Mouse (Mus musculus) heart, embryonic 12.5 days (tissue): Measurements from ENCODE around the gene Dnmt3l. TPM values are rescaled to one million over a fixed set of nuclear protein-coding genes. Genes with fewer than 3 reads are reported as not detected.

ENCODE experiments used
- ATAC-seq: fragments of 200-750 bp; cut with Nextera tagmentation; 2 replicates; pipeline ENCODE4 v1.8.0; 2017; ENCODE audit warnings: moderate TSS enrichment, moderate library complexity; ENCODE audit not compliant: insufficient number of reproducible peaks, low FRiP score
- H3K27ac ChIP-seq: fragments of 300-500 bp; sonication (generic); 2 replicates; pipeline ENCODE4 v1.5.1; 2016; ENCODE audit warnings: mild to moderate bottlenecking, moderate library complexity; ENCODE audit not compliant: poor library complexity, severe bottlenecking
- H3K27me3 ChIP-seq: fragments of 300-500 bp; sonication (generic); replicated peaks from 2 replicates; pipeline ENCODE4 v1.6.1; 2016; ENCODE audit warnings: mild to moderate bottlenecking, moderate library complexity
- H3K36me3 ChIP-seq: fragments of 300-500 bp; sonication (generic); 2 replicates; pipeline ENCODE4 v1.6.1; 2016; ENCODE audit warnings: mild to moderate bottlenecking, moderate library complexity
- H3K4me1 ChIP-seq: fragments of 300-500 bp; sonication (generic); replicated peaks from 2 replicates; pipeline ENCODE4 v1.6.1; 2016; ENCODE audit warnings: mild to moderate bottlenecking
- H3K4me2 ChIP-seq: fragments of 300-500 bp; sonication (generic); 2 replicates; pipeline ENCODE4 v1.6.1; 2016; ENCODE audit warnings: mild to moderate bottlenecking, moderate library complexity
- H3K4me3 ChIP-seq: fragments of 300-500 bp; sonication (generic); 2 replicates; pipeline ENCODE4 v1.5.1; 2016; ENCODE audit warnings: mild to moderate bottlenecking
- H3K9ac ChIP-seq: fragments of 300-500 bp; sonication (generic); 2 replicates; pipeline ENCODE4 v1.6.1; 2016; ENCODE audit warnings: mild to moderate bottlenecking, moderate library complexity
- H3K9me3 ChIP-seq: fragments of 300-500 bp; sonication (generic); replicated peaks from 2 replicates; pipeline ENCODE4 v1.6.1; 2016; ENCODE audit warnings: mild to moderate bottlenecking, moderate library complexity
- WGBS: fragments of 180-500 bp; shearing (Covaris S2); methylation state at CpG from one replicate; pipeline ENCODE4 v1.1.7; 2016; 5-methylcytosine and 5-hydroxymethylcytosine counted together
- polyA plus RNA-seq: library from polyadenylated mRNA; unstranded; fragments of >200 nt; fragmentation: Nextera tagmentation; extraction: Ambion mirVana; gene quantifications from 2 replicates; pipeline ENCODE4 v1.2.1, GENCODE M21; 2016

Dnmt3l gene
- polyA plus RNA-seq, 1 experiment from 2014 or later = not detected

- WGBS = 85% methylated on average over 8 of the region's 8 CpGs
- Histone ChIP-seq H3K9ac (no peak overlapping the region), H3K4me2 (no peak overlapping the region), H3K36me3 (no peaks in the 10 kb centered on the region), H3K9me3 (no peaks in the 10 kb centered on the region), H3K4me1 (no peaks in the 10 kb centered on the region), H3K4me3 (no peak overlapping the region), H3K27me3 (no peaks in the 10 kb centered on the region), H3K27ac (no peak overlapping the region)
- no peak for ATAC-seq
These were observed 15.3 kb downstream of the Dnmt3l start for GRCm38 (mm10) chr10:78057056-78057455.

- H3K36me3 ChIP-seq = no peaks in the 10 kb centered on the region
- no peak overlapping the region for H3K27ac ChIP-seq
- H3K9me3 ChIP-seq = no peaks in the 10 kb centered on the region
- peaks cover 11% of the 10 kb centered on the region for H3K27me3 ChIP-seq
- H3K4me2 ChIP-seq = no peak overlapping the region
- no peak for ATAC-seq
- H3K4me1 ChIP-seq = no peaks in the 10 kb centered on the region
- no peak overlapping the region for H3K9ac ChIP-seq
- 78% methylated on average over 9 of the region's 9 CpGs for WGBS
- no peak overlapping the region for H3K4me3 ChIP-seq
These were observed 21.4 kb downstream of the Dnmt3l start for GRCm38 (mm10) chr10:78063122-78063521.

- Histone ChIP-seq H3K36me3 (no peaks in the 10 kb centered on the region), H3K4me1 (peaks cover 5% of the 10 kb centered on the region; the same call in 1 of the 2 replicates), H3K9me3 (no peaks in the 10 kb centered on the region), H3K27me3 (peaks cover 33% of the 10 kb centered on the region), H3K27ac (no peak overlapping the region), H3K4me2 (no peak overlapping the region), H3K4me3 (no peak overlapping the region), H3K9ac (no peak overlapping the region)
- no peak for ATAC-seq
- 37% methylated on average over 4 of the region's 4 CpGs for WGBS
These were observed 25.5 kb downstream of the Dnmt3l start for GRCm38 (mm10) chr10:78067226-78067625.

GRCm38 (mm10) chr10:78068541-78068940 is 26.8 kb downstream of the Dnmt3l start:
- Histone ChIP-seq H3K27ac (no peak overlapping the region), H3K9me3 (no peaks in the 10 kb centered on the region), H3K36me3 (no peaks in the 10 kb centered on the region), H3K4me2 (peak overlapping the region; percentile 99), H3K4me3 (peak overlapping the region; percentile 72), H3K27me3 (peaks cover 41% of the 10 kb centered on the region), H3K4me1 (peaks cover 5% of the 10 kb centered on the region; the same call in 1 of the 2 replicates), H3K9ac (peak overlapping the region; percentile 80)
- ATAC-seq = no peak
- 17% methylated on average over 11 of the region's 11 CpGs for WGBS

- under 1% methylated on average over 66 of the region's 66 CpGs for WGBS
- H3K4me3 ChIP-seq = peak within 1 kb of the TSS; percentile 72
- H3K9me3 ChIP-seq = no peaks in the 10 kb centered on the region
- peak within 1 kb of the TSS; percentile 99 for H3K4me2 ChIP-seq
- H3K27ac ChIP-seq = no peak within 1 kb of the TSS
- ATAC-seq = peak; percentile 87
- H3K27me3 ChIP-seq = peaks cover 41% of the 10 kb centered on the region
- peak within 1 kb of the TSS; percentile 80 for H3K9ac ChIP-seq
- no peaks in the 10 kb centered on the region for H3K36me3 ChIP-seq
- peaks cover 5% of the 10 kb centered on the region; the same call in 1 of the 2 replicates for H3K4me1 ChIP-seq
These were observed 27.6 kb downstream of the Dnmt3l start, which contains the start of gene Icosl for GRCm38 (mm10) chr10:78069101-78070011. Gene Icosl, plus strand, starts transcription at chr10:78069302.

- H3K27me3 ChIP-seq = peaks cover 25% of the 10 kb centered on the region
- H3K4me2 ChIP-seq = no peak overlapping the region
- ATAC-seq = no peak
- H3K36me3 ChIP-seq = no peaks in the 10 kb centered on the region
- H3K9ac ChIP-seq = no peak overlapping the region
- peaks cover 5% of the 10 kb centered on the region; the same call in 1 of the 2 replicates for H3K4me1 ChIP-seq
- H3K9me3 ChIP-seq = no peaks in the 10 kb centered on the region
- 61% methylated on average over 4 of the region's 4 CpGs for WGBS
- H3K27ac ChIP-seq = no peak overlapping the region
- H3K4me3 ChIP-seq = no peak overlapping the region
These were observed 32.4 kb downstream of the Dnmt3l start for GRCm38 (mm10) chr10:78074151-78074550.

GRCm38 (mm10) chr10:78074977-78075376 is 33.2 kb downstream of the Dnmt3l start:
- H3K9ac ChIP-seq = no peak overlapping the region
- no peaks in the 10 kb centered on the region for H3K36me3 ChIP-seq
- H3K27me3 ChIP-seq = peaks cover 23% of the 10 kb centered on the region
- no peak overlapping the region for H3K27ac ChIP-seq
- no peak for ATAC-seq
- 80% methylated on average over 11 of the region's 11 CpGs for WGBS
- H3K4me1 ChIP-seq = peaks cover 1% of the 10 kb centered on the region; the same call in 1 of the 2 replicates
- no peaks in the 10 kb centered on the region for H3K9me3 ChIP-seq
- H3K4me2 ChIP-seq = no peak overlapping the region
- no peak overlapping the region for H3K4me3 ChIP-seq

GRCm38 (mm10) chr10:78077862-78078261 is 36.1 kb downstream of the Dnmt3l start:
- H3K36me3 ChIP-seq = no peaks in the 10 kb centered on the region
- H3K27ac ChIP-seq = no peak overlapping the region
- H3K4me1 ChIP-seq = no peaks in the 10 kb centered on the region
- H3K27me3 ChIP-seq = peaks cover 4% of the 10 kb centered on the region
- no peaks in the 10 kb centered on the region for H3K9me3 ChIP-seq
- H3K9ac ChIP-seq = no peak overlapping the region
- H3K4me3 ChIP-seq = no peak overlapping the region
- 69% methylated on average over 9 of the region's 9 CpGs for WGBS
- no peak overlapping the region for H3K4me2 ChIP-seq
- ATAC-seq = no peak

- ATAC-seq = no peak
- no peak overlapping the region for H3K4me3 ChIP-seq
- H3K9me3 ChIP-seq = no peaks in the 10 kb centered on the region
- H3K4me2 ChIP-seq = no peak overlapping the region
- no peaks in the 10 kb centered on the region for H3K36me3 ChIP-seq
- WGBS = 68% methylated on average over 5 of the region's 5 CpGs
- no peak overlapping the region for H3K27ac ChIP-seq
- no peak overlapping the region for H3K9ac ChIP-seq
- H3K27me3 ChIP-seq = no peaks in the 10 kb centered on the region
- H3K4me1 ChIP-seq = no peaks in the 10 kb centered on the region
These were observed 36.5 kb downstream of the Dnmt3l start for GRCm38 (mm10) chr10:78078276-78078675.

- Histone ChIP-seq H3K27me3 (peaks cover 3% of the 10 kb centered on the region; the same call in 1 of the 2 replicates), H3K9me3 (no peaks in the 10 kb centered on the region), H3K27ac (no peak overlapping the region), H3K4me2 (no peak overlapping the region), H3K36me3 (no peaks in the 10 kb centered on the region), H3K4me3 (no peak overlapping the region), H3K9ac (no peak overlapping the region), H3K4me1 (no peaks in the 10 kb centered on the region)
- 78% methylated on average over 4 of the region's 4 CpGs for WGBS
- ATAC-seq = no peak
These were observed 38.3 kb downstream of the Dnmt3l start for GRCm38 (mm10) chr10:78079955-78080591.

- WGBS = 37% methylated on average over 1 of the region's 1 CpGs
- Histone ChIP-seq H3K36me3 (no peaks in the 10 kb centered on the region), H3K9ac (no peak overlapping the region), H3K4me3 (no peak overlapping the region), H3K4me2 (no peak overlapping the region), H3K27me3 (peaks cover 9% of the 10 kb centered on the region; the same call in 1 of the 2 replicates), H3K4me1 (no peaks in the 10 kb centered on the region), H3K9me3 (no peaks in the 10 kb centered on the region), H3K27ac (no peak overlapping the region)
- ATAC-seq = no peak
These were observed 42.3 kb downstream of the Dnmt3l start for GRCm38 (mm10) chr10:78084073-78084472.
